In genomic region chr7:68071749-68072148, GRCm38 (mm10) we compare ENCODE assay signal across 20 mouse cellular contexts.
DNase-seq lines count a peak whose midpoint lies in the region; ATAC-seq lines count a peak whose summit lies in the region.
"Had no signal": no experiment of that assay in that cellular context is flagged by ENCODE, and none has a peak within 500 bp of the region (broad histone marks: within the 10 kb centered on the region; RNA-seq: fewer than 3 reads in every experiment).

No protein-coding gene starts in this region.

- H3K9me3 ChIP-seq in kidney, embryonic 16.5 days (ENCODE audit: low read length): no peaks in the 10 kb centered on the region
- H3K9me3 ChIP-seq: embryonic facial prominence, embryonic 13.5 days; embryonic facial prominence, embryonic 15.5 days; forebrain, embryonic 10.5 days; forebrain, embryonic 12.5 days had no signal

- H3K4me2 ChIP-seq in kidney, embryonic 16.5 days (replicated peaks; ENCODE audit: low read depth, low read length): no peak overlapping the region
- H3K4me2 ChIP-seq: embryonic facial prominence, embryonic 13.5 days; embryonic facial prominence, embryonic 15.5 days; forebrain, embryonic 12.5 days had no signal

- no peak overlapping the region for H3K9ac ChIP-seq in kidney, embryonic 16.5 days (replicated peaks; ENCODE audit: low read length)
- H3K9ac ChIP-seq: embryonic facial prominence, embryonic 13.5 days; embryonic facial prominence, embryonic 15.5 days; forebrain, embryonic 12.5 days had no signal

- peaks cover 49% of the 10 kb centered on the region for H3K4me1 ChIP-seq in kidney, embryonic 16.5 days (ENCODE audit: insufficient read depth, low read length)

- no peak overlapping the region for H3K4me3 ChIP-seq in kidney, embryonic 16.5 days (ENCODE audit: low read length)
- H3K4me3 ChIP-seq: embryonic facial prominence, embryonic 13.5 days; embryonic facial prominence, embryonic 15.5 days; erythroblast, embryonic 14.5 days; forebrain, embryonic 10.5 days; forebrain, embryonic 12.5 days had no signal

- peak overlapping the region; percentile 74 for H3K27ac ChIP-seq in kidney, embryonic 16.5 days (ENCODE audit: low read length)
- H3K27ac ChIP-seq: embryonic facial prominence, embryonic 13.5 days; embryonic facial prominence, embryonic 15.5 days; forebrain, embryonic 10.5 days; forebrain, embryonic 12.5 days had no signal

- H3K27me3 ChIP-seq in kidney, embryonic 16.5 days (ENCODE audit: insufficient read depth, low read length): no peaks in the 10 kb centered on the region
- H3K27me3 ChIP-seq: embryonic facial prominence, embryonic 13.5 days; embryonic facial prominence, embryonic 15.5 days; forebrain, embryonic 12.5 days had no signal

- WGBS in kidney, embryonic 16.5 days: 88% methylated on average over 11 of the region's 11 CpGs

- DNase-seq in kidney, adult 9 months: peak; percentile 68
- no peak for DNase-seq in kidney, adult 11 months
- DNase-seq in kidney, postnatal 25 days: no peak
- DNase-seq: adrenal gland, adult 2 months; adrenal gland, postnatal 10 days; adrenal gland, postnatal 25 days; cerebellum, adult 11 months; cerebellum, adult 18-20 months; cerebellum, adult 8-10 months; cerebellum, adult 9-11 months; cerebellum, postnatal 14 days; cerebellum, postnatal 36 days; embryo, embryonic 11 days had no signal

- no peak for ATAC-seq in kidney, embryonic 16.5 days (ENCODE audit: low FRiP score, low TSS enrichment)
- ATAC-seq: forebrain, embryonic 16.5 days had no signal

- no peaks in the 10 kb centered on the region for H3K36me3 ChIP-seq in kidney, embryonic 16.5 days (ENCODE audit: insufficient read depth, low read length)
- H3K36me3 ChIP-seq: embryonic facial prominence, embryonic 13.5 days; embryonic facial prominence, embryonic 15.5 days; forebrain, embryonic 10.5 days; forebrain, embryonic 12.5 days had no signal
